Comparison of ENCODE assay signal across 16 mouse cellular contexts in genomic region chr4:84646576-84646975, GRCm38 (mm10).
"Had no signal": no experiment of that assay in that cellular context is flagged by ENCODE, and none has a peak within 500 bp of the region (broad histone marks: within the 10 kb centered on the region; RNA-seq: fewer than 3 reads in every experiment).

No protein-coding gene starts in this region.

- H3K27ac ChIP-seq: neural tube, embryonic 13.5 days; neural tube, embryonic 15.5 days; stomach, embryonic 15.5 days; stomach, postnatal 0 days had no signal

- H3K4me3 ChIP-seq: neural tube, embryonic 13.5 days; neural tube, embryonic 15.5 days; stomach, embryonic 15.5 days had no signal

- H3K9ac ChIP-seq: neural tube, embryonic 13.5 days; neural tube, embryonic 15.5 days; stomach, embryonic 15.5 days had no signal

- H3K27me3 ChIP-seq: neural tube, embryonic 13.5 days; neural tube, embryonic 15.5 days; stomach, embryonic 15.5 days had no signal

- H3K9me3 ChIP-seq: neural tube, embryonic 13.5 days; neural tube, embryonic 15.5 days; stomach, embryonic 15.5 days had no signal

- H3K4me2 ChIP-seq: neural tube, embryonic 13.5 days; neural tube, embryonic 15.5 days; stomach, embryonic 15.5 days had no signal

- H3K36me3 ChIP-seq: neural tube, embryonic 13.5 days; neural tube, embryonic 15.5 days; stomach, embryonic 15.5 days had no signal

- DNase-seq: retina, postnatal 1 day; right cerebral cortex, adult 18-20 months; right cerebral cortex, postnatal 14 days; right cerebral cortex, postnatal 25 days; right cerebral cortex, postnatal 4 days; spleen, adult 18-20 months; thymus, adult 18-20 months; thymus, adult 2 months; thymus, postnatal 14 days; thymus, postnatal 25 days; thymus, postnatal 36 days; thymus, postnatal 4 days had no signal

- H3K4me1 ChIP-seq: neural tube, embryonic 13.5 days; neural tube, embryonic 15.5 days; stomach, embryonic 15.5 days had no signal
